Mouse (Mus musculus): ENCODE measurements at regions not wholly inside any gene's neighbourhood (a gene's known extent, or its start where the extent isn't known, plus 50 kb on each side); places are given as distances from the start of the nearest gene placed in this dataset.

DNA sequence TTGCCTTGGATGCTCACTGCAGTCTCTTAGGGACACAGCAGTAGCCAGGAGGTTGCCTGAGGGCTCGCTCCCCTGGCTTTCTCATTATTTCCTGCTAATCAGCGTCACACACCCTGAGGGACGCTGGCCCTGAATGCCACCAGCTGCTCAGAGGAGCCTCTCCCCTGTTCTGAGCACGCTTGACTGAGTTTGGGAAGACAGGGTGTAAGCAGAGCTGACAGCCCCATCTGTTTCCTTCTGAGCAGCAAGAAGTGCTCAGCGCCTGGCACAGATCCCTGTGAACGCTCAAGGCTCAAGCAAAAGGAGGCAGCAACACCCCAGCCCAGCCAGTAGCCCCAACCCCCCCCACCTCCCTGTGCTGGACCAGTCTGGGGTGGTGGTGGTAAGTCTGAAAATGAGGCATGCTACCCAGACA is 59.2 kb upstream of the Ppp1r26 start:
- H3K79me2 ChIP-seq (ENCODE audit: control insufficient read depth, insufficient read depth), result no peaks in the 10 kb centered on the region
- no peaks in the 10 kb centered on the region for H3K36me3 ChIP-seq (ENCODE audit: control insufficient read depth, insufficient read depth)
- no peaks in the 10 kb centered on the region for H3K79me3 ChIP-seq (ENCODE audit: low read depth)
- TF ChIP-seq MAX (IDR thresholded peaks at IDR 0.05) (no peak), FOSL1 (IDR thresholded peaks at IDR 0.05; ENCODE audit: insufficient read depth, low read length, poor library complexity, severe bottlenecking) (no peak), USF1 (IDR thresholded peaks at IDR 0.05; ENCODE audit: low read depth) (no peak), MYOG (IDR thresholded peaks at IDR 0.05; ENCODE audit: control insufficient read depth, extremely low read depth, insufficient read length) (no peak), CTCF (IDR thresholded peaks at IDR 0.05; ENCODE audit: control insufficient read depth, insufficient read depth, insufficient read length) (no peak), MYOD1 (IDR thresholded peaks at IDR 0.05; ENCODE audit: control insufficient read depth, insufficient read length, low read depth) (no peak)
- H3K4me3 ChIP-seq (ENCODE audit: insufficient read depth, poor library complexity, severe bottlenecking), result no peak overlapping the region
- H3ac ChIP-seq (ENCODE audit: control insufficient read depth, insufficient read length, low read depth), result no peak overlapping the region
- peaks cover 63% of the 10 kb centered on the region for H3K27me3 ChIP-seq (ENCODE audit: control insufficient read depth, insufficient read depth, insufficient read length)

DNA sequence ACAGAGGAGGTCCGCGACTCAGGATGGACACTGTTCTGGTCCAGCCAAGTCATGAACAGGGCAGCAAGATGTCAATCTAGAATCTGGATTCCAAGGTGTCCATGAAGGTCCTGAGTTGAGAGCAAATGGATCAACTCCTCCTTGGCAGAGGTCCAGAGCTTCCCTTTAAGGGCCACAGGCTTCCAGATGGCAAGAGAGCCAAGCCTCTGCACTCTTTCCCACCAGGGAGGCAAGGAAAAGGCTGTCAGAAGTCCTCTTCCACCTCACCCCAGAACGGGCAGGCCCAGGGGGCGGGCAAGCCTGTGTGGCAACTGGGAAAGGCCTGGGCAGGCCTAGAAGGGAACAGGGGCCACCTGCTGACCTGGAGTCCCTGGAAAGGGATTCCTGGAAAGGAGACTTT is 58.7 kb upstream of the Ppp1r26 start:
- Histone ChIP-seq H3K27me3 (ENCODE audit: control insufficient read depth, insufficient read depth, insufficient read length) (peaks cover 61% of the 10 kb centered on the region), H3ac (ENCODE audit: control insufficient read depth, insufficient read length, low read depth) (no peak overlapping the region), H3K4me3 (ENCODE audit: insufficient read depth, poor library complexity, severe bottlenecking) (no peak overlapping the region), H3K79me3 (ENCODE audit: low read depth) (no peaks in the 10 kb centered on the region), H3K79me2 (ENCODE audit: control insufficient read depth, insufficient read depth) (no peaks in the 10 kb centered on the region), H3K36me3 (ENCODE audit: control insufficient read depth, insufficient read depth) (no peaks in the 10 kb centered on the region)
- TF ChIP-seq MAX (IDR thresholded peaks at IDR 0.05), result no peak
- TF ChIP-seq USF1 (IDR thresholded peaks at IDR 0.05; ENCODE audit: low read depth), result no peak
- no peak for TF ChIP-seq CEBPB (IDR thresholded peaks at IDR 0.05; ENCODE audit: low read depth)
- no peak for TF ChIP-seq FOSL1 (IDR thresholded peaks at IDR 0.05; ENCODE audit: insufficient read depth, low read length, poor library complexity, severe bottlenecking)
- no peak for TF ChIP-seq MYOG (IDR thresholded peaks at IDR 0.05; ENCODE audit: control insufficient read depth, extremely low read depth, insufficient read length)
- TF ChIP-seq MYOD1 (IDR thresholded peaks at IDR 0.05; ENCODE audit: control insufficient read depth, insufficient read length, low read depth), result no peak
- TF ChIP-seq CTCF (IDR thresholded peaks at IDR 0.05; ENCODE audit: control insufficient read depth, insufficient read depth, insufficient read length), result no peak

- Histone ChIP-seq H3K4me3 (ENCODE audit: insufficient read depth, poor library complexity, severe bottlenecking) (no peak overlapping the region), H3K79me2 (ENCODE audit: control insufficient read depth, insufficient read depth) (no peaks in the 10 kb centered on the region), H3K27me3 (ENCODE audit: control insufficient read depth, insufficient read depth, insufficient read length) (peaks cover 49% of the 10 kb centered on the region)
These were observed 56.9 kb upstream of the Ppp1r26 start for GRCm38 (mm10) chr2:28389703-28390102.

GRCm38 (mm10) chr2:28395391-28395790 is 51.2 kb upstream of the Ppp1r26 start:
- no peak overlapping the region for H3K4me3 ChIP-seq (ENCODE audit: insufficient read depth, poor library complexity, severe bottlenecking)
- H3K79me3 ChIP-seq (ENCODE audit: low read depth), result no peaks in the 10 kb centered on the region
- H3K79me2 ChIP-seq (ENCODE audit: control insufficient read depth, insufficient read depth), result no peaks in the 10 kb centered on the region
- H3ac ChIP-seq (ENCODE audit: control insufficient read depth, insufficient read length, low read depth), result no peak overlapping the region
- peaks cover 4% of the 10 kb centered on the region for H3K27me3 ChIP-seq (ENCODE audit: control insufficient read depth, insufficient read depth, insufficient read length)
- TF ChIP-seq MYOD1 (IDR thresholded peaks at IDR 0.05; ENCODE audit: control insufficient read depth, insufficient read length, low read depth), result no peak
- no peak for TF ChIP-seq FOSL1 (IDR thresholded peaks at IDR 0.05; ENCODE audit: insufficient read depth, low read length, poor library complexity, severe bottlenecking)
- no peak for TF ChIP-seq USF1 (IDR thresholded peaks at IDR 0.05; ENCODE audit: low read depth)
- TF ChIP-seq CEBPB (IDR thresholded peaks at IDR 0.05; ENCODE audit: low read depth), result no peak
- no peak for TF ChIP-seq MAX (IDR thresholded peaks at IDR 0.05)
- TF ChIP-seq MYOG (IDR thresholded peaks at IDR 0.05; ENCODE audit: control insufficient read depth, extremely low read depth, insufficient read length), result no peak
- no peak for TF ChIP-seq CTCF (IDR thresholded peaks at IDR 0.05; ENCODE audit: control insufficient read depth, insufficient read depth, insufficient read length)
- no peaks in the 10 kb centered on the region for H3K36me3 ChIP-seq (ENCODE audit: control insufficient read depth, insufficient read depth)

More at GRCm38 (mm10) chr2:28389703-28390102, 56.9 kb upstream of the Ppp1r26 start:
- Histone ChIP-seq H3K79me3 (ENCODE audit: low read depth) (no peaks in the 10 kb centered on the region), H3K36me3 (ENCODE audit: control insufficient read depth, insufficient read depth) (no peaks in the 10 kb centered on the region), H3ac (ENCODE audit: control insufficient read depth, insufficient read length, low read depth) (no peak overlapping the region)
- TF ChIP-seq USF1 (IDR thresholded peaks at IDR 0.05; ENCODE audit: low read depth), result no peak
- TF ChIP-seq FOSL1 (IDR thresholded peaks at IDR 0.05; ENCODE audit: insufficient read depth, low read length, poor library complexity, severe bottlenecking), result no peak
- no peak for TF ChIP-seq MYOD1 (IDR thresholded peaks at IDR 0.05; ENCODE audit: control insufficient read depth, insufficient read length, low read depth)
- TF ChIP-seq CEBPB (IDR thresholded peaks at IDR 0.05; ENCODE audit: low read depth), result no peak
- no peak for TF ChIP-seq CTCF (IDR thresholded peaks at IDR 0.05; ENCODE audit: control insufficient read depth, insufficient read depth, insufficient read length)
- TF ChIP-seq MYOG (IDR thresholded peaks at IDR 0.05; ENCODE audit: control insufficient read depth, extremely low read depth, insufficient read length), result no peak
- TF ChIP-seq MAX (IDR thresholded peaks at IDR 0.05), result no peak
